Mouse (Mus musculus): ENCODE measurements around the gene Ispd.

DNA sequence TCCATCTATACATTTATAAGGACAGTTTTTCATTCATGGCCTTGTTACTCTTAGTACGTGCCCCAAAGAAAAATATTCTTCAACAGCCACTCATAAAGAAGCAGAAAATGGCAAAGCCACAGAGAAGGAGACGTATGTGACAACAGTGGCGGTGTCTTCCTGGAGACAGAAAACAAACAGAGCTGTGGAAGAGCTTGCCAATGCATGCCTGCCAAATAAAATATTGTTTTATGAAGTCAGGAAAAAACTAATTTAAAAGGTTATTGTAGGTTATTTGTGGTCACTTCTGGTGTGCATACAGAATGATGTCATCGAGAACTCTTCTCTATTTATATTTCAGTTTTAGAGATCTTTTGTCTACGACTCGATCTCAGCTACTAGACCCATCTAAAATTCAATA, 341.5 kb downstream of the Ispd start:
- TF ChIP-seq CTCF (IDR thresholded peaks at IDR 0.05; ENCODE audit: borderline replicate concordance, extremely low read depth, insufficient read depth, insufficient read length) (no peak), POLR2A (IDR thresholded peaks at IDR 0.05; ENCODE audit: borderline replicate concordance, extremely low read depth, insufficient read depth, insufficient read length, poor library complexity, severe bottlenecking) (no peak)

Data from brain, embryonic 14.5 days (tissue).